Mouse (Mus musculus): ENCODE results near the gene Cdh4.

DNA sequence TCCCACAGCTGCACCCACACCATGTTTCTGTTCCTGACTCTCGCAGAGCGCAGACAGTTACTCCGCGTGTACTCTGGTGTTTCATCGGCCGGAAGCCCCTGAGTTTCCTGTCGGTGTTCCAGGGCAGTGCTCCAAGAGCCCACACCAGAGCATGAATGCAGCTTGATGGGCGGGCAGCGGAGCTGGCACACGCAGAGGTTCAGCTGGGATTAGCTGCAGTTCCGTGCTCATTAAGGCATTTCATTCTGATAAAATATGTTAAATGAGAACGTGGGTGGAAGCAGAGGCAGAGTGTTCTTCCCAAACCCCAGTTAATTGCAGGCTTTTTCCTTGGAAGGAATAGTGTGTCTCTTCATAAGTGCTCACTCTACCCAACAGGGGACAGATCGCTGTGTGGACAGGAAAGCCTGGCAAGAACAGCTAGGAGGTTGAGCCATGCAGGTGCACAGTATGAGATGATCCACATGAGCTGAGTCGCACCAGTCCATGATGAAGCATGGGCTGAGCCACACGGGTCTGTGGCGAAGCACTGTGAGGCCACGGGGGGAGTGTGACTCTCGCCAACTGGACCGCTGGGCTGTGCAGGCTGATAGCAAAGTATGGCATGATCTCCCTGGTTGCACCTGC lies 357.8 kb downstream of the Cdh4 start:
- TF ChIP-seq EP300 (IDR thresholded peaks at IDR 0.05; ENCODE audit: low read depth) (no peak), CTCF (IDR thresholded peaks at IDR 0.05; ENCODE audit: low read depth) (no peak)
